Mouse (Mus musculus) liver, adult 2 months (tissue): ENCODE measurements at regions not wholly inside any gene's neighbourhood (a gene's known extent, or its start where the extent isn't known, plus 50 kb on each side); places are given as distances from the start of the nearest gene placed in this dataset.

Source experiments
- CTCF ChIP-seq: fragments of 200-500 bp; IDR thresholded peaks from 2 replicates; pipeline ENCODE4 v1.5.1; 2011; ENCODE audit warnings: low read depth, low read length, control low read depth
- POLR2A ChIP-seq: fragments of 200-500 bp; IDR thresholded peaks from 2 replicates; pipeline ENCODE4 v1.6.1; 2011; ENCODE audit warnings: low read length, control low read depth; ENCODE audit not compliant: insufficient read depth; ENCODE audit errors: extremely low read depth

DNA sequence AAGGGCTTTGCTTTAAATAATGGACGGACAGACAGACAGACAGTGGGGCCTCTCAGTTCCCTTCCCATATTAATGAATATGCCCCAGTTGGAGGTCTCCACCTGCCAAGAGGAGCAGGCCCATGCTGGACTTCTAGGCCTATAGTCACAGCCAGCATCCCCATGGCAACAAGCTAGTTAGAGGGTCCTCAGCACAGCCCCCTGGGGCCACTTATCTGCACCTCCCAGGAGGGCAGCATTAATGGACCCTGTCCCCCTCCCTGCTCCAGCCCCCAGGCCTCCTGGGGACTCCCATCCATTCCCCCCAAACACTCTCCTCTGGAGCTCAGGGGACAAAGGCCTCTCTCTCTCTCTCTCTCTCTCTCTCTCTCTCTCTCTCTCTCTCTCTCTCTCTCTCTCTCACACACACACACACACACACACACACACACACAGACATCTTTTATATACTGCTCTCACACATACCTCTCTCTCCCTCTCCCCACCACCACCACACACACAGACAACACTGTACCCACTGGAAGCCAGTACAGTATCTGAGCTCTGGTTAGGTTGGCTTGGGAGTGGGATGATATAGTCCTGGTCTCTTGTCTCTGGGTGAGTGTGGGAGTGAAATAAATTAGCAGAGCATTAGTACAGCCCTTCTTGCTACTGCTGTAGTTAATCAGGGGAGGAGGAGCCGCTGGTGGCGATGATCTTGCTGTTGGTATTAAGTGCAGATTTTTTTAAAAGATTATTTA lies 127.7 kb downstream of the Mrm1 start:
- no peak for TF ChIP-seq POLR2A
- TF ChIP-seq CTCF: no peak
